Mouse (Mus musculus): ENCODE measurements around the gene Hikeshi.

The Hikeshi gene

DNA sequence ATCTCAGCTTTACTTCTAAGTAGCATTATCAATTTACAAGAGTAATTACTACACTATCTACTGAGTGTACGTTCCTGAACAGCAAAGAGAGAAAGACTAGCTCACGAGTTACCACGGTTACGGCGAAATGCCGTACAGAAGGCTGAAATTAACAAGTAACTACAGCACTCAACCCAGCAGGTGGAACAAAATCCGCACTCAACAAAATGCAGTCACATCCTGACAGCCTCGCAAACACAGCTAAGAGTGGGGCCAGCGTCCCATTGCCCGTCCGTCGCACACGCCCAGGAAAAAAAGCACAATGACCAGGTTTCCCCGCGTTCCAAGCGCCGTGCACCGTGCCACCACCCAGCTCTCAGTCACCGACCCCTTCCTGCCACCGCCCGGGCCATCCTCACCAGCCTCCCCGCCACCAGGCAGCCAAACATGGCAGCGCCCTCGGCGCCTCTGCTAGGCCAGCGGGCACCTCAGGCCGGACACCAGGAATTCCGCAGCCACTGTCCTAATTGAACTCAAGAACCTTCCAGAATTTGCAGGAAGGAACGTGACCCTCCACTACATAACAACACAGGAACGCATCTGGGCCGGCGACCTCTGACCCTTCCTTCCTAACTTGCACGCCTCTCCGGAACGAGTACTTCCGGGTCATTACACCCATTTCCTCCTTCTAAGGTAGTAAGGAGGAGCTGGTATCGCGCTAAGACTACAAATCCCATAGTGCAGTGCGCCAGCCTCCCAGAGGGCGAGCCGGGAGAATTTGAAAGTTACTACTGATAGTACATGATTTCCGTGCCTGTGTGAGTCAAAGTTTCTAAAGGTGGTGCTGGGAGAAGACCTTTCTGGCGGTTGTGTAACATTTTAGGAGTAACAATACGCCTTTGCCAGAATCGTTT lies at the start of gene Hikeshi:
Gene Hikeshi (minus strand): TSS at position 634 of the 893 bp plus-strand sequence.
- peak; percentile 97 for DNase-seq (ENCODE audit: low read depth, low spot score)

- no peak for DNase-seq (ENCODE audit: low read depth, low spot score)
Observed at GRCm38 (mm10) chr7:89984421-89984820, 43.4 kb upstream of the Hikeshi start.

DNA sequence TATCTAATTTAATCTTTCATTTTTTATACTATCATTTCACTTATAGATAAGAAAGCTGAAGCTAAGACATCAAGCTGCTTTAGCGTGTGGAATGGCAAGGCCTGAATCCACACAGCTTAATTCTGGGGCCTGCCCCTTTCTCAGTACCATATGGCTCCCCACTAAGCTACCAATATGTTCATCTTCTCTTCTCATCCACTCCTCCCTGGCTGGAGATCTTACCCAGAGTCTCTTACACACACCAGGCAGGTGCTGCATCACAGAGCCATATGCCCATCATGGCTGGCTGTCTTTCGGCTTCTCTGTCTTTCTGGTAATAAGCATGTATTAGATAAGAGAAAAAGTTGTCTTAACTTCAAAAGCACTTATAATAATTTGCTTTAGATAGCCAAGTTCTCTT lies 42.4 kb upstream of the Hikeshi start:
- DNase-seq (ENCODE audit: low read depth, low spot score): no peak

DNA sequence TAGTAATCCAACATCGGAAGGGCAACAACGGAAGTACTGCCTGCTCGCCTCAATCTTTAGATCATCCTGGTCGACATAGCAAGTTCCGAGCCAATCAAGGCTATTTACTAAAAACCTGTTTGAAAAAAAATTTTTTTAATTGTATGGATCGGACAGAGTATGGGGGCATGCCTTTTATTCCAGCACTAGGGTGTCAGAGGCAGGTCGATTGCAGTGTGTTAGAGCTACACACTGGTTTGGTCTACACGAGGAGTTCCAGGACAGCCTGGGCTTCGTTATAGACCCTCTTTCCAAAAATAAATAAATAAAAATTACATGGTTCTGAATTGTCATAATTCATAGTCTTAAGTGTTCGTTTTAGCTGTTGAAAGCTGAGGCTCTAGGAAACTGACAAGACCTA lies 40.6 kb upstream of the Hikeshi start:
- no peak for DNase-seq (ENCODE audit: low read depth, low spot score)

DNA sequence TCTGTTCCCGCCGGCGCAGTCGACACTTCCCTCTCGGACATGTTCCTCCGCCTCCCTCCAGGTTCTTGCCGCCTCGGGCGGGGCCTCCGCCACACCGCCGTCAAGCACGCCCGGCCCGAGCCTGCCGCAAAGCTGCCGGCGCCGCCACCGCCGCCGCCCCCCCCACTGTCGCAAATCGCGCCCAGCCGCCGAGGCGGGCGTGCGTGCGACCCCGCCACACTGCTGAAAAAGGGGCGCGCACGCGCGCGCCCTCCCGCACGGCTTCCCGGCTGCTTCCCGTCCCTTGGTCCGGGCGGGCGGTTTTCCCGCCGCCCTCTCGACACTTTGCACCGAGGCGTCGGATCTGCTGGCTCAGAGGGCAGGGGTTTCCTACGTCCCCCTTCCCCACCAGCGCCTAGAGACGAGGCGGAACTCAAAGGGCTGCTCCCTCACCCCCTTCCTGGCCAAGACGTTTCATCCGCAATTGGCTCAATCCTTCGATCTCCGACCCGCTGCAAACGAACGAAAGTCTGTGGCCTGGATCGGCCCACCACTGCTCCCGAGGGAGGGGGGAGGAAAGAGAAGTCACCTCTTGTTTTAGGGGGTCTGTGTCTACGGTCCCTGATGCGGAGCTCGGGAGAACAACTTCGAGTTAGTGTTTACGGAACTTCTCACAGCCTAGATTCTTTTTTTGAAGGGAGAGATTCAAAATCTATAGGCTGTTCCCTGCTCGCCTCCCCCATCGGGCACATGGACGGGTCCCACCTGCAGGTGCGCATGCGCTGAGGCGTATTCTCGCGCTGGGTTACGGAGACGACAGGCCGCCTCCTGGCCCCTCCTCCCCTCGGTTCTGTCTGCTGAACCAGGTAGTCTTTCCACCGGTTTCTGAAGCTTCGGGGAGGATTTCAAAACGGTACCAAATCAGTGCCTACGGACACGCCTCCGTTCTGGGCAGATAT lies 39.8 kb upstream of the Hikeshi start, which contains the start of gene Eed:
Gene Eed (minus strand): TSS at position 499 of the 938 bp plus-strand sequence.
- peak; percentile 93 for DNase-seq (ENCODE audit: low read depth, low spot score)

GRCm38 (mm10) chr7:89980133-89980484 lies 39.1 kb upstream of the Hikeshi start:
- no peak for DNase-seq (ENCODE audit: low read depth, low spot score)

DNA sequence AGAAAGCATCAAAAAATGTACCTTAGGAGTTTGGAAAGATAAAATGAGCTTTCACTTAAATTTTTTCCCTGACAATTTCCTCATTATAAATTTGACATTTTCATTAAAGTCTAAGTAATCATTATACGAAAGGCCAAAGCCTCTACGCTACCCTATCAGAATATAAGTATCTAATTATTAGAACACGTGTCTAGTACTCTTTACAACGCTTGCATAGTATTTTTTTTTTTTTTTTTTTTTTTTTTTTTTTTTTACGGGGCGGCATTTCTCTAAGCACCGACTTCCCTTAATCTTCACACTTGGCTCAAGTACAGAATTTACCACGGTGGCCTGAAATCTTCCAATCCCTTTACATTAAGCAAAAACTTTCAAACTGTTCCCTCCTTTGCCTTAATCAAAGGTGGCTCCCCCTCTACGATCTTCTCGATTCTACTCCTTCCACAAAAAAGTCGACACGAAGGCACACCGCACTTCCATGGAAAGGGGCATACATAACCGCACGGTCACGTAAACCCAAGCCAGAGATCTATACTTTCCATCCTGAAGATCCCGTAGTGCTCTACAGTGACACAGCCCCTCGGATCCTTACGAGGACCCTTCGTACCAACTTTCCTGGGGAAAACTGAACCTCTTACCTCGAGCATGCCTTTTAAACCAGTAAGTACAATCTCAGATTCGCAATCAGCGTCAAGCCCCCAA lies 38.6 kb upstream of the Hikeshi start:
- no peak for DNase-seq (ENCODE audit: low read depth, low spot score)

DNA sequence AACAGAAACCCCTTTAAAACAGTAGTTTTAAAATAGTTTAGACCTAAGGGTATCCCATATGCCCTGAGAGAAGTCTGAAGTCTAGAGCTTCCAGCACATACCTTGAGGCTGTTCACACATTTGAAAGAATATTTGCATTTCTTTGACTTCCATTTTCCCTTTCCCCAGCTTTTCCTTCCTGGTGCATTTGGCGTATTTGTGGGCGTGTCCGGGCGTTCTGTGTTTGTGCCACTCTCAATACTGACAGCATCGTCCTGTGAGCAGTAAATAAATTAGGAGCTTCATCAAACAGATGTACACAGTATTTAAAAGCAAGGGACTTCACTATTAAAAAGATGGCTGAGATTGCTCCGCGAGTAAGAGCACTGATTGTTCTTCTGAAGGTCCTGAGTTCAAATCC lies 35.8 kb upstream of the Hikeshi start:
- no peak for DNase-seq (ENCODE audit: low read depth, low spot score)

- no peak for DNase-seq (ENCODE audit: low read depth, low spot score)
Observed at GRCm38 (mm10) chr7:89975571-89975970, 34.6 kb upstream of the Hikeshi start.

DNA sequence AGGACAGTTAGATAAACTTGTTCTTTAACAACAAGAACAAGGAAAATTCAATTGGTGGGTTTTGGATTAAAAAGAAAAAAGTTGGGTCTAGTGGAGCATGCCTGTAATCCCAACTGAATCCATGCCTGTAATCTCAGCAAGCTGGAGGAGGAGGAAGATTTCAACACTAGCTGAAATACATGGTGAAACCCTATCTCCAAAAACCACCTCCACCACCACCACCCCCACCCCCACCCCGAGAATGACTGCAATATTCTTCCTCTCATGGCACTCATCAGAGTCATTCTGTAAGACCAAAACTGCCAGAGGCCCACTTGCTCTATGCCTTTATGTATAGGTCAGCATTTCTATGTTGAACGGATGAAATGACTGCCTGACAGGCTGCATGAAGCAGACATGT lies 26.2 kb upstream of the Hikeshi start:
- DNase-seq (ENCODE audit: low read depth, low spot score): no peak

DNA sequence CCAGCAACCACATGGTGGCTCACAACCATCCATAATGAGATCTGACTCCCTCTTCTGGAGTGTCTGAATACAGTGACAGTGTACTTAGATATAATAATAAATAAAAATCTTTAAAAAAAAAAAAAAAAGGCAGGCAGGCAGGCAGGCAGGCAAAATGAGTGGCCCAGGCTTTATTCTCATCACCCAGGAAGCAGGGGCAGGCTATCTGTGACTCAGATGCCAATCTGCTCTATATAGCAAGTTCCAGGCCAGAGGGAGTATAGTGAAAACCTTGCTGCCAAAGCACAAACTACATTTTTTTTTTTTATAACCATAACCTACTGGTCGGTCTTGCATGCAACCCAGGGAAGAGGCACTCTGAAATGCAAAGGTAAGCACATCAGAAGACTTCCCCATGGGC lies 25.8 kb upstream of the Hikeshi start:
- DNase-seq (ENCODE audit: low read depth, low spot score): no peak

- DNase-seq (ENCODE audit: low read depth, low spot score): no peak
Observed at GRCm38 (mm10) chr7:89963135-89963534, 22.1 kb upstream of the Hikeshi start.

DNA sequence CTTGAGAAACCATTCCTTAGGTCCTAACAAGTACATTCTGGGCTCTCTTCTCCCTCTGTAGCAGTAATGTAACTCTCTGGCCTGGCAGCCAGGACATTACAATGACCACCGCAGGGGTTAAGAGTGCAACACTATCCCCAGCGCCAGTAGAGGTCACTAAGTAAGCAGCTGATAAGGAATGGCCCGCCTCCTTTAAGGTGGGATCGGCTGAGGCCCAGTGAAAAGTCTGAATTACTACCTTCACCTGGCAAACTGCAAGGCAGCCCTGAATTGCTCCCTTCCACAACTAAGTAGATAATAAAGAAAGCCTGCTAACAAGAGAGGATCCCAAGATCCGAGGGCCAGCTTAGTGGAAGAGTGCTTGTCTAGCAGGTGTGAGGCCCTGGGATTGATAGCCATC lies 16.3 kb upstream of the Hikeshi start:
- no peak for DNase-seq (ENCODE audit: low read depth, low spot score)

- no peak for DNase-seq (ENCODE audit: low read depth, low spot score)
Observed at GRCm38 (mm10) chr7:89954261-89954660, 13.3 kb upstream of the Hikeshi start.

GRCm38 (mm10) chr7:89949403-89949802 lies 8.4 kb upstream of the Hikeshi start:
- no peak for DNase-seq (ENCODE audit: low read depth, low spot score)

DNA sequence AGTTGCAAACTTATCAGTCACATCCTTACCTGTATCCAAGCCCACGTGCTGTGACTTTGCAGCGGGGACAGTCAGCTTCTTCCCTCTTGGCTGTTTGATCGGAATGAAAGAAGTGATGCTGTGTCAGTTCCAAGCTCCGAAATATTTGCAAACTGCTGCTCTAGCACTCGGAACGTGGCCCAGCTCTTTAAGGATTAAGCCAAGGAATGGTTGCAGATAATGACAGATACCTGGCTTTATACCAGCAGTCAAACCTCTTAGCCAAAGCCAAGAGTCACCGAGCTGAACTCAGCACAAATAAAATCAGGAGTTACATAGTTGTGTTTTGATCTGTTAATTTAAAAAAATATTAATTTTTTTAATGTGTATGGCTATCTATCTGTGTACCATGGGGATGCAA lies 7.0 kb upstream of the Hikeshi start:
- no peak for DNase-seq (ENCODE audit: low read depth, low spot score)

- no peak for DNase-seq (ENCODE audit: low read depth, low spot score)
Observed at GRCm38 (mm10) chr7:89939497-89940353, 1.3 kb downstream of the Hikeshi start.

- DNase-seq (ENCODE audit: low read depth, low spot score): no peak
Observed at GRCm38 (mm10) chr7:89923441-89924180, 17.4 kb downstream of the Hikeshi start.

DNA sequence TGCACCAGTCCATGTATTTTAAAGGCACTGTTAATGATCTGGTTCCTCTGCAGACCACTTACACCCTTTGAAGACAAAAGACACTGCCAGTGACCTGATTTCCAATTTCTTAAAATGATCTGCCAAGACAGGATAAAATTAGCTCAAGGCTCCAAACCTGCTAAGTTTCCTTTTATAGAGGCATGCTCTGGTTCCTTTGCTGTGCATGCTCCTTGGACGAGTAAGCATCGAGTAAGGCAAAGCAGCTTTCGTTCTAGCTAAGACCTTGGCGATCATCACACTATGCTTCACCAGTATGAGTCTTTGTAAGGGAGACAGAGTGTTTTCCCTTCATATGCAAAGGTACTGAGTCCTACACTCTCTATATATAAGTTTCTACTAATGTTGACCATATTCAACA lies 23.2 kb downstream of the Hikeshi start:
- no peak for DNase-seq (ENCODE audit: low read depth, low spot score)

DNA sequence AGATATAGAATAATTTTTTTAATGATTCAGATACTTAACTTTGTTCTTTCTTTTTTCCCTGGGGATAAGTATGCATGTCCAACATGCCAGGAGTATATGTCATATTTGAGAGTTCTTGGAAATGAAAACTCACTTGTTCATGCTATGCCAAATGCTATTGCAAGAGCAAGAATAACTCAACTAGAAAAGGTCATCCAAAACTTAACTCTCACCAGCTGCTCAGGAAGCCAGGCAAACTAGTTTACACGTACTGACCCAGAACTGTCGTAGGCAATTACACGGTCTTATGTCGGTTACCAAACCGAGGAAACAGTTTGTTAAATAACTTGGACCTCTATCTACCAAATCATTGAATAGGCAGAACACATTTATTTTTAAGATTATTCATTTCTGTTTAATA lies 24.3 kb downstream of the Hikeshi start:
- no peak for DNase-seq (ENCODE audit: low read depth, low spot score)
